ENCODE assay signal across 14 mouse cellular contexts in the genomic region with DNA sequence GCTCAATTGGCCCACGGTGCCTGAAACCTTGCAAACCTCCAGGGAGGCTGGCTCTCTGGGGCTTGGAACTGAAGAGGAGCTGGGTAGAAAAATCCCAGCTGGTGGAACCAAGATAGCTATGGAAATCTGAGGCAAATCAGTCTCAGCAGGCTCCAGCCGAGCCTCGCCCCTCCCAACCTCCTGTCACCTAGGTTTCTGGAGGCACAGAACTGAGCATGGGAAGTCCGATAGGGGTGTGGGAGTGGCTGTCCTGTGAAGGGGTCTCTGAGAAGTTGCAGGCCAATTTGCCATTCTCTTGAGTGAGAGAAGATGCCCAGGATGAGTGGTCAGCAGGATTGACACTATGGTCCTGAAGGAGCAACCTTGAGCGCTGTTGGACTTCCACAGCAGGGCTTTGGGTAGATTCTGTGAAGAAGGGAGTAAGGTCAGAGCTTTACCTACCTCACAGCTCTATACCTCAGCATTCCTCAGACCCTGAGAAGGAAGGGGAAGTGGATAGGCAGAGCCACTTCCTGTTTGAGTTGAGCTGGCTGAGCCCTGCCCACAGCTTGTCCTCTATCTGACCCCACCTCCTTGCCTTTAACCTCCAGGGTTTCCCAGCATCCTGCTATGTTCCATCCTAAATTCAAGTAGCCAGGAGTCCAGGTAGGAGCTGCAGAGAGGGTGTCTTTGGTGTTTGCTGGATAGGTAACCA. TPM values are rescaled to one million over a fixed set of nuclear protein-coding genes. Genes with fewer than 3 reads are reported as not detected.
DNase-seq lines count a peak whose midpoint lies in the region; ATAC-seq and TF ChIP-seq lines count a peak whose summit lies in the region.
"Had no signal": no experiment of that assay in that cellular context is flagged by ENCODE, and none has a peak within 500 bp of the region (broad histone marks: within the 10 kb centered on the region; RNA-seq: fewer than 3 reads in every experiment).

No protein-coding gene starts in this region.

- 68% methylated on average over 5 of the region's 5 CpGs for WGBS in spleen, adult 2 months
- WGBS in midbrain, postnatal 0 days = 71% methylated on average over 5 of the region's 5 CpGs

- in situ Hi-C loops in ES-E14 (cut with MboI; ENCODE audit: low sequenced_read_pairs in 2 of 2, unreplicated experiment in 2 of 2) = no loop called here

- H3K36me3 ChIP-seq in spleen, adult 2 months (ENCODE audit: control insufficient read depth, insufficient read depth, low read length) = no peaks in the 10 kb centered on the region
- H3K36me3 ChIP-seq in ES-E14 (ENCODE audit: control insufficient read depth, insufficient read depth, low read length, poor library complexity, severe bottlenecking) = no peaks in the 10 kb centered on the region
- no peaks in the 10 kb centered on the region for H3K36me3 ChIP-seq in splenic B cell, adult 2 months (ENCODE audit: control insufficient read depth, insufficient read depth, low read length, poor library complexity, severe bottlenecking)
- no peaks in the 10 kb centered on the region for H3K36me3 ChIP-seq in midbrain, postnatal 0 days (ENCODE audit: insufficient read depth, low read length)
- H3K36me3 ChIP-seq: neural tube, embryonic 12.5 days had no signal

- no peaks in the 10 kb centered on the region for H3K27me3 ChIP-seq in spleen, adult 2 months (ENCODE audit: control insufficient read depth, insufficient read depth, low read length)
- H3K27me3 ChIP-seq in splenic B cell, adult 2 months (ENCODE audit: control insufficient read depth, insufficient read depth, low read length, poor library complexity, severe bottlenecking) = no peaks in the 10 kb centered on the region
- no peaks in the 10 kb centered on the region for H3K27me3 ChIP-seq in midbrain, postnatal 0 days (ENCODE audit: insufficient read depth, low read length)
- H3K27me3 ChIP-seq: neural tube, embryonic 12.5 days had no signal

- no peak overlapping the region for H3K4me2 ChIP-seq in midbrain, postnatal 0 days (ENCODE audit: low read depth, low read length, poor library complexity, severe bottlenecking)
- H3K4me2 ChIP-seq: neural tube, embryonic 12.5 days had no signal

- H3K4me3 ChIP-seq in spleen, adult 2 months (ENCODE audit: extremely low read depth, insufficient read depth, insufficient read length) = no peak overlapping the region
- peak overlapping the region in 1 of 2 experiments; percentile 43; a peak in 2 of 4 replicates for H3K4me3 ChIP-seq in ES-E14 (ENCODE audit: insufficient read depth in 1 of 2, low read depth in 1 of 2, low read length in 2 of 2, poor library complexity in 1 of 2, severe bottlenecking in 1 of 2)
- H3K4me3 ChIP-seq in midbrain, postnatal 0 days (ENCODE audit: low read depth, low read length) = no peak overlapping the region
- H3K4me3 ChIP-seq: heart, adult 2 months; neural tube, embryonic 12.5 days had no signal

- no peak for ATAC-seq in midbrain, postnatal 0 days (ENCODE audit: low FRiP score)

- no peak for TF ChIP-seq POLR2A in spleen, adult 2 months (IDR thresholded peaks at IDR 0.05; ENCODE audit: low read depth, low read length)

- TF ChIP-seq CTCF in spleen, adult 2 months (IDR thresholded peaks at IDR 0.05; ENCODE audit: extremely low read depth, insufficient read depth, insufficient read length, insufficient replicate concordance) = no peak
- no peak for TF ChIP-seq CTCF in midbrain, postnatal 0 days (IDR thresholded peaks at IDR 0.05)

- no peak overlapping the region; the same call in 1 of the 2 replicates for H3K9ac ChIP-seq in ES-E14 (ENCODE audit: insufficient read depth, low read depth, low read length, poor library complexity, severe bottlenecking)
- H3K9ac ChIP-seq in midbrain, postnatal 0 days (replicated peaks; ENCODE audit: low read length, poor library complexity, severe bottlenecking) = no peak overlapping the region
- H3K9ac ChIP-seq: neural tube, embryonic 12.5 days had no signal

- no peaks in the 10 kb centered on the region for H3K9me3 ChIP-seq in ES-E14 (ENCODE audit: control insufficient read depth, insufficient read depth, low read depth, low read length)
- H3K9me3 ChIP-seq in midbrain, postnatal 0 days (ENCODE audit: low read length) = no peaks in the 10 kb centered on the region
- H3K9me3 ChIP-seq: neural tube, embryonic 12.5 days had no signal

- peaks cover 24% of the 10 kb centered on the region; the same call in 1 of the 2 replicates for H3K4me1 ChIP-seq in spleen, adult 2 months (ENCODE audit: control insufficient read depth, insufficient read depth, insufficient read length)
- peaks cover 18 to 38% of the 10 kb centered on the region in 2 experiments; a peak in 3 of 4 replicates for H3K4me1 ChIP-seq in ES-E14 (ENCODE audit: control insufficient read depth in 2 of 2, insufficient read depth in 2 of 2, low read length in 2 of 2, poor library complexity in 1 of 2)
- no peaks in the 10 kb centered on the region for H3K4me1 ChIP-seq in midbrain, postnatal 0 days (ENCODE audit: insufficient read depth, low read length)

- DNase-seq in spleen, adult 2 months (ENCODE audit: low read depth in 1 of 2, low spot score in 2 of 2) = no peak
- DNase-seq in spleen, adult 12 weeks (ENCODE audit: low spot score) = no peak
- DNase-seq in ES-E14 (ENCODE audit: low read depth, low spot score) = no peak
- peak; percentile 60 for DNase-seq in induced T-regulatory cell, adult 2 months (ENCODE audit: low read depth)
- peak; percentile 35 for DNase-seq in splenic B cell, adult 2 months (ENCODE audit: low read depth, low spot score)
- DNase-seq in cerebellum, adult 11 months = no peak
- no peak for DNase-seq in left cerebral cortex, adult 11 months (ENCODE audit: low spot score)
- DNase-seq in midbrain, postnatal 0 days (ENCODE audit: low spot score) = no peak
- DNase-seq: cerebellum, adult 9-11 months; heart, adult 2 months; heart, postnatal 4 days; kidney, postnatal 14 days had no signal

- H3K27ac ChIP-seq in spleen, adult 2 months (ENCODE audit: insufficient read depth, low read length) = peak overlapping the region; percentile 40
- H3K27ac ChIP-seq in ES-E14 (ENCODE audit: insufficient read depth, low read depth, low read length, poor library complexity, severe bottlenecking) = peak overlapping the region; percentile 26; the same call in 1 of the 2 replicates
- H3K27ac ChIP-seq in midbrain, postnatal 0 days (ENCODE audit: low read depth, low read length) = no peak overlapping the region
- H3K27ac ChIP-seq: heart, adult 2 months; neural tube, embryonic 12.5 days had no signal

TF ChIP-seq in ES-E14, 5 proteins besides CTCF, POLR2A, EP300 and RAD21:
- TF ChIP-seq ZC3H11A (IDR thresholded peaks at IDR 0.05; ENCODE audit: borderline replicate concordance, low read depth, low read length) = no peak
- no peak for TF ChIP-seq MAFK (IDR thresholded peaks at IDR 0.05; ENCODE audit: insufficient read depth, low read depth, low read length)
- TF ChIP-seq CHD2 (IDR thresholded peaks at IDR 0.05; ENCODE audit: low read depth, low read length) = no peak
- no peak for TF ChIP-seq HCFC1 (IDR thresholded peaks at IDR 0.05; ENCODE audit: borderline replicate concordance, insufficient read depth, low read length)
- TF ChIP-seq ZNF384 (IDR thresholded peaks at IDR 0.05; ENCODE audit: low read depth, low read length) = no peak

RNA-seq across cellular contexts. Expression of a gene that starts 8.2 kb away (rescaled TPM):
- 0.07 TPM in 1 of 2 replicates, not detected in the other for polyA plus RNA-seq in spleen, adult 2 months (2012; rRNA removed)
- 0.22 and 0.37 TPM in 2 replicates for total RNA-seq in ES-E14 (2012; rRNA removed)
- 1.9 TPM in 1 of 2 replicates, not detected in the other for total RNA-seq in midbrain, postnatal 0 days (2014; rRNA removed)
- polyA plus RNA-seq in midbrain, postnatal 0 days (2015; fragmentation: Nextera tagmentation; extraction: Ambion mirVana) = not detected in 2 replicates
- total RNA-seq: heart, adult 2 months had no signal

RNA-seq across cellular contexts. Expression of a gene that starts 41.4 kb away (rescaled TPM):
- 29.9 and 38.2 TPM in 2 replicates for polyA plus RNA-seq in spleen, adult 2 months (2012; rRNA removed)
- 0.62 and 1.1 TPM in 2 replicates for total RNA-seq in ES-E14 (2012; rRNA removed)
- not detected in 2 replicates for total RNA-seq in midbrain, postnatal 0 days (2014; rRNA removed)
- 1.5 and 2.2 TPM in 2 replicates for polyA plus RNA-seq in midbrain, postnatal 0 days (2015; fragmentation: Nextera tagmentation; extraction: Ambion mirVana)
- total RNA-seq: liver, adult 2 months had no signal

RNA-seq across cellular contexts. Expression of a gene that starts 42.4 kb away (rescaled TPM):
- 31.5 and 38.4 TPM in 2 replicates for polyA plus RNA-seq in spleen, adult 2 months (2012; rRNA removed)
- 83.4 and 131 TPM in 2 replicates for total RNA-seq in ES-E14 (2012; rRNA removed)
- total RNA-seq in midbrain, postnatal 0 days (2014; rRNA removed) = 28.1 and 31.1 TPM in 2 replicates
- 22.1 and 25.2 TPM in 2 replicates for polyA plus RNA-seq in midbrain, postnatal 0 days (2015; fragmentation: Nextera tagmentation; extraction: Ambion mirVana)

RNA-seq across cellular contexts. Expression of a gene that starts 53.8 kb away (rescaled TPM):
- 20.7 and 34.3 TPM in 2 replicates for polyA plus RNA-seq in spleen, adult 2 months (2012; rRNA removed)
- 2.4 and 2.6 TPM in 2 replicates for total RNA-seq in ES-E14 (2012; rRNA removed)
- 0.66 and 1.4 TPM in 2 replicates for total RNA-seq in midbrain, postnatal 0 days (2014; rRNA removed)
- 0.54 and 0.78 TPM in 2 replicates for polyA plus RNA-seq in midbrain, postnatal 0 days (2015; fragmentation: Nextera tagmentation; extraction: Ambion mirVana)
- total RNA-seq: heart, adult 2 months had no signal

Comparison
In these comparisons a context has a peak if more than half of its experiments do, and no peak if none do; other contexts are left out.
1. DNase-seq: peak in induced T-regulatory cell, adult 2 months (single experiment) and splenic B cell, adult 2 months (single experiment); none in spleen, adult 2 months (0 of 2), spleen, adult 12 weeks (single experiment), ES-E14 (single experiment), cerebellum, adult 11 months (single experiment), left cerebral cortex, adult 11 months (single experiment) and midbrain, postnatal 0 days (single experiment).